Mouse (Mus musculus) adrenal gland, adult (tissue): ENCODE data around the gene Ngfr.
"Not testable (repeated sequence)": the region's sequence is repeated elsewhere in the genome, so short reads cannot be mapped to it uniquely, and the experiment has no call there.

Experiments
- DNase-seq, 2 experiments: peaks; one replicate each; pipeline ENCODE4 v3.0.0; 2022 to 2023; ENCODE audit warnings: low spot score in 1 of 2; ENCODE audit not compliant: inconsistent age in 2 of 2

Ngfr gene

DNA sequence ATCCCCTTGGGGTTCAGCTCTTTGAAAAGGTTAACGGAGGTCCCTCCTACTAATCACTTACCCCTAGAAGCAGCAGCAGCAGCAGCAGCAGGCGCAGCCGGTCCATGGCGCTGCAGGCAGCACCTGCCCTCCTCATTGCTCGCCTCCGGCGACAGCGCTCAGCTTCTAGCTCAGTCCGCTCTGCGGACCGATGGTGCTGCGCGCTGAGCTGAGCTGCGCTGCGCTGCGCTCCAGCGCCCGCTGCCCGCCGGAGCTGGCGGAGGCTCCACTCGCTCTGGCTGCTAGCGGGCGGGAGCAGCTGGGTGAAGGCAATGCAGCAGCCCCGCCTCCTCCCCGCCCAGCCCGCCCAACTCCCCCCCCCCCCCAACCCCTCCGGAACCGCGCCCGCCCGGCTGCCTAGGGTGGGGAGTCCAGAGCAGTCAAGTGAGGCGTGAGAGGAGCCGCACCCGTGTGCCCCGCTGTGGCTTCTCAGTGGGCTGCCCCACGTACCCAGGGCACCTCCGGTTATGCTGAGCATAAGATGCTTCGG is at the start of gene Ngfr:
Gene Ngfr (minus strand): TSS at position 313 of the 529 bp plus-strand sequence.
- DNase-seq: peak; percentile 47 to 56

DNA sequence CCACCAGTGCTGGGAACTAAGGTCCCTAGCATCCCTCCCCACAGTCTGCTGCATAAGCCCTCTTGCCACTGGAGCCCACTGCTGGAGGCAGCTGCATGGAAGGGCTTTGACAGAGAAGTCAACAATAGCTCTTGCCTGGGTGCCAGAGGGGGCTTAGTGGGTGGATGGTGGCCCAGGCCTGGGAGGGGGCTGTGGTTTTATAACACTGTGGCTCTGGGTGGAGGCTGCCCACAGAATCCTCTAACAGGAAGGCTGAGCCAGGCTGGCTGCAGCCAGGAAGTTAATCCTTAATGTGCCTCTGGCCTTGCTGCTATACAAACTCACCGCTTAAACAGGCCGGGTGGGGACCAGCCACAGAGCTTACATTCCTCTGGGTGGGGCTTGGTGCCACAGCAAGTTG is 47.5 kb upstream of the Ngfr start:
- no peak for DNase-seq

GRCm38 (mm10) chr11:95633512-95634000 is 46.0 kb upstream of the Ngfr start:
- no peak for DNase-seq

DNA sequence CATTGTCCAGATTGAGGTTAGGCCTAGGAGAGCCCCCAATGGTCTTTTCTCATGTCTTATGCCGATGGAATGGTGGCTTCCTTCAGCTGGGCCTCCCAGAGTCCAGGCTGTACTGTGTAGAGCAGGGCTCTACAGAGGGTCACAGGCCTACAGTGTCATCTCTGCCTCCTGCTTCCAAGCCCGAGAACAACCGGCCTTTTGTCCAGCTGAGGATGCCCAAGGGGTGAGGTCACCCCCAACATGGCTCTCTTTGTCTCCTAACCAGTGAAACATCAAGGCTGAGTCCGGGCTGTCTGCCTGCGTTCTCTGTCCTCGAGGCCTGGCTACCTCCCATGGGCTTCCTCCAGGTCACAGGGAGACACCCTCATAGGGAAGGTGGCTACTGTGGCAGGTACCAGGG is 44.9 kb upstream of the Ngfr start:
- DNase-seq: no peak

GRCm38 (mm10) chr11:95631301-95631700 is 43.8 kb upstream of the Ngfr start:
- no peak for DNase-seq

DNA sequence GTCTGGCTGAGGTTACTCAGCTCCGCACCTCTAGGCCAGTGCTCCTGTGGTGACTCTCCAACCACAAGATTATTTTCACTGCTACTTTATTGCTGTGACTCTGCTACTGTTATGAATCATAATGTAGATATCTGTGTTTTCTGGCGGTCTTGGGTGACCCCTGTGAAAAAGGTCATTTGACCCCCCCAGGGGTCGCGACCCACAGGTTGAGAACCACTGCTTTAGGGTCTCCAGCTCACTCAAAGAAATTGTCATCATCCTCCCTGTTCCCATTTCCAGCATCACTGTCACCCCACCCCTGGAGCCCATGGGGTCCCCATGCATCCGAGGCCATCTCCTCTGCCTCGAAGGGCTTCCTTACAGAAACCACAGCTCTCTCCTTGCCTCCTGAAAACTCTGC is 43.0 kb upstream of the Ngfr start:
- DNase-seq: no peak

DNA sequence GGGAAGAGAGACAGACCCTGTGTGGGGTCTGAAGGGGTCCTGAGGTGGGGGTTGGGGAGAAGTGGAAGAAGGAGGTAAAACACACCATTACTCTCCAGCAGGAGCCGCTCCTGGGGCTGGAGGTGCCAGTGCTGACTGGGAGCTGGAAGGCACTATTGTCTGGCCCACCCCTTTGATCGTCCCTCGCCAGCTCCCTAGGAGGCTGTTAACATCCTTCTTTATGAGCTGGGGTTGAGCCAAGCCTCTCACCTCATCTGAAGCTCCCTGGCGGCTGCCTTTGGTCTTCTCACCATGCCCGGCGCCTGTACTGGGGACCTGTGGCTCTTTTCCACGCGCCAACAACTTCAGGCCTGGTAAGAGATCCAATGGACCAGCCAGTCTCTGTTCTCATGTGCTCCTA is 34.9 kb upstream of the Ngfr start:
- no peak for DNase-seq

GRCm38 (mm10) chr11:95621541-95622130 is 34.1 kb upstream of the Ngfr start:
- DNase-seq: no peak

- DNase-seq: no peak
Observed at GRCm38 (mm10) chr11:95621010-95621409, 33.5 kb upstream of the Ngfr start.

- DNase-seq: no peak
Observed at GRCm38 (mm10) chr11:95619886-95620444, 32.4 kb upstream of the Ngfr start.

GRCm38 (mm10) chr11:95619081-95619480 is 31.5 kb upstream of the Ngfr start:
- no peak for DNase-seq

DNA sequence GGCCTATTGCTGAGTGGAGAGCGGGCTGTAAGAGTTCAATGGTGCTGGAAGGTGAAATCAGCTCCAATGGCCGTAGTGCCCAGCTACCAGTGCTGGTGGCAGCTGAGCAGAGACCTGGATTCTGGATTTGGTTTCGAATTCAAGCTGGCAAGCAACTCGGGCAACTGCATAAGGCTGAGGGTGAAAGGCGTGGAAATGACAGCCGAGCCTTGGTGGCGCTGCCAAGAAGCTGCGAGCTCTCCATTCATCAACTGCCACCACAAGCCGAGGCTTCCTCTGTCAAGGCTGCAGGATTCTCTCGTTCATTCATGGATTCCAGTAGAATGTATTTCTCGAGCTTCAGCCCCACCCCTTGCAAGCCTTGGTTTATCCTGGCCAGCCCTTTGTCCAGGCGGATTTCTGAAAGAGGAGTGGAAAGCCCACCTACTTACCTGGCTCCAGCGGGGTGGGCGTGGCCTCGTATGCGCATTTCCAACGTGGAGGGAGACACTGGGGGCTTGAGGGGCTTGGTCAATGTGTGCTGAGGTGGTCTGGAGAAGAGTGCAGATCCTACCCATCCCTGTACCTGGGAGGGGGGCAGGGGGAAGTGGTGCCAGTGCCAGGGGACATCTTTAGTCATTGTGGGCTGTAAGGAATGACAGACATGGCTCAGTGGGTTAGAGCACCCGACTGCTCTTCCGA is 30.4 kb upstream of the Ngfr start:
- DNase-seq: peak; percentile 55 to 86

- no peak for DNase-seq
Observed at GRCm38 (mm10) chr11:95614739-95615138, 27.2 kb upstream of the Ngfr start.

GRCm38 (mm10) chr11:95611283-95611682 is 23.7 kb upstream of the Ngfr start:
- DNase-seq: no peak

DNA sequence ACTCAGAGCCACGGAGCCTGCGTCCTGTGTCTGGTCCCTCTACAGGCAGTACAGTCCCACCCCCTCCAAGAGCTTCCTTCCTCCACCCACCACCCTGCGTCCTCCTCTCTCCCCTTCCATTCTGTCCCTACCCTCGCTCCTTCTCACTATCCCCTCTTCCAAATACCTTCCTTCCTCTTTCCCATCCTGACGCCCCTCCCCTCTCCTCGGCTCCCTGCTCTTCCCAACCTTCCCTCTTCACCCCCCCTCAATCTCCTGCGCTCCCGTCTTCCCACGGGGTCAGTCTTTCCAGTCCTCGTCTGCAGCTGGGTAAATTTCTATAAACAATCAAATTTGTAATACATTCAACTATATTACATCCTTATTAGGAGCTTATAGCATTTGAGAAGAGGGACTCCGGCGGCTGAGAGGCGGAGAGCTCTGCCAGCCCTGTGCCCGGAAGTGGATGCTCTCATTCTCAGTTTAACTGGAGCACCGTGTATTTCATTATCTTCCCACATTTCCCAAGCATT is 22.9 kb upstream of the Ngfr start:
- DNase-seq: no peak

- no peak for DNase-seq
Observed at GRCm38 (mm10) chr11:95609924-95610323, 22.4 kb upstream of the Ngfr start.

DNA sequence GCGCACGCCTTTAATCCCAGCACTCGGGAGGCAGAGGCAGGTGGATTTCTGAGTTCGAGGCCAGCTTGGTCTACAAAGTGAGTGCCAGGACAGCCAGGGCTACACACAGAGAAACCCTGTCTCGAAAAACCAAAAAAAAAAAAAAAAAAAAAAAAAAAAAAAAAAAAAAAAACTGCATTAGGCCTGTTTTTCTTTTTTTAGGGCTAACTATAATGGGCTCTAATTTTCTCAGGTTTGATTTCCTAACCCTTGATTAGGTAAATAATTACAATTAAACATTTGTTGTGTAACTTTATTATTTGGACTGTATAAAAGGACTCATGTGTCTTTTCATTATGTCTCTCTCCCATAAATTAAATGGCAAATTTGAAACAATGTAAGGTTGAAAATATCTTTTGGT is 19.8 kb upstream of the Ngfr start:
- DNase-seq: not testable (repeated sequence)

DNA sequence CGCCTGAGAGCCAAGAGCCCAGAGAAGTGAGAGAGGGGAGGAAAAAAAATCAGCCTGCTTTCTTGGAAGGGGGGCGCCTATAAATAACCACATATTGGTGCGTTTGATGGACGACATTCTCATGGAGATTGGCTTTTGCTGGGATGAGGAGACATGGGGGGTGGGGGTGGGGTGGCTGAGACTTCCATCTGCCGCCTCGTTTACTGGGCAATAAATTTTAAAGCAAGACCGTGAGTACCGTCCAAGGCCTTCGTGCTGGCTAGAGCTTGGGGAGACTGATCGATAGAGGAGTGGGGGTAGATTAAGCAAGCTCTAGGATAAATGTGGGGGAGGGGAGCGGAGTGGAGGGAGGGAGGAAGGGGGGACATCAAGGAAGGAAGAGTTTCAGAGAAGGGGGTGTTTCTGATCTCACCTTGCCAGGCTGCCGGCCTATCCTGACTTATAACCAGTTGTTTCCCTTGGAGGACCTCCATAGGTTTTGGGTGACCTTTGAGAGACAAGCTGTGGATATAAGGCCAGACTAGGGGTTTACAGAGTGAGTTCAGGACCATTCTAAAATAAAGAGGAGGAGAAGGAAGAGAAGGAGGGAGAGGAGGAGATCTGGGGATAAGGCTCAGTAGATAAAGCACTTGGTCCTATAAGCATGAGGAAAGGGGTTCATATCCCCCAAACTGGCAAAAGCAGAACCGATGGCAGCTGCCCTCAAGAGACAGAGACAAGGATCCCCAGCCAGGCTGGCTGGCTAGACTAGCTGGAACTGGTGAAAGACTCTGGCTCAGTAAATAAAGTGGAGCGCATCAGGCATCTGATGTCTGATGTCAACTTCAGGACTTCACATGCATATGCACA is 10.9 kb upstream of the Ngfr start:
- no peak for DNase-seq

DNA sequence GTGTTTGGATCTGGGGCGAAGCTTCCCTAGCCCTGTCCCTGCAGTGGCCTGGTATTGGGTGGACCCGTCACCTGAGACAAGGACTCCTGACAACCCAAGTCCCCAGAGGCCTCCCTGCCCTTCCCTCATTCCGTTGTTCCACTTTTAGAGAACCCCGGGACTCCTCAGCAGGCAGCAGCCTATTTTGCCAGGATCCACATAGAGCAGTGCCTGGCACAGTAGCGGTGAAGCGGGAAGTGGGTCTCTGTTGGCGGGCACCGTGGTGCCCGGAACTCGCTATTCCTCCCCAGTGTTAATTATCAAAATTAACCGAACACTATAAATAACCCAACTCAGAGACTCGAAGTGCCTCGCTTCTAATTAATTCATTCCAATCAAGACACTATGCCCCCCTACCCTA is 10.2 kb upstream of the Ngfr start:
- DNase-seq: no peak

DNA sequence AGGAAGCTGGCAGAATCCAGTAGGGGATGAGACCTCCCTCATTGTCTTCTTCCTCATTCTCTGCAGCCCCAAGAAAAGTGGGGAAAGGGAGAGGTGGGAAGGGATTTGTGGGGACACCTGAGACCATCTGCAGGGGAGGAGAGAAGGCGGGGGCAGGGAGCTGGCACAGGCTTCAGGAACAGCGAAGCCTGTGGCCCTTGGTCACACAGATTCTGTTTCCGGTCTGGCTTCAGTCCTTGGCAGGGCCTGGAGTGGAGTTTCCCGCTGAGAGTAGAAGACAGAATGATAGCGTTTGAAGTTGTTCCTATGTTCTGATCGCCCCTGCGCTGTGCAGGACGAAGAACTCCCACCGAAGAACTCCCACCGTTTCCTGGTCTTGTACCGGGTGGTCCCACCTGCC is 9.2 kb upstream of the Ngfr start:
- no peak for DNase-seq

DNA sequence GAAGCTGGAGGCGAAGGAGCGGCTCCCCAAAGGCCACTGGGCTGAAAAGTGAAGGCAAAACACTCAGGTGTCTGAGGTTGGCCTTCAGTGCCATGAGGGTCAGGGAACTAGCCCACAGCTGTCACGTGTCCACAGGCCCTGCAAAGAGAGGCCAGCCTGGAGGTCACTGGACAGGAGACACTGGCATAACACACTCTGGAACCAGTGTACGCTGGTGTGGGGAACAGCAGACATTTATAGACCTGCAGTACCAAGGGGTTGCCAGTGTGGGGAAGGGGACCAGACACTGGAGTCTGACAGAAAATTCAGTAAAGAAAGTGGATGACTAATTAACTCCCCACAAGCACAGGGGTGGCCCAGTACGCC is 8.6 kb upstream of the Ngfr start:
- no peak for DNase-seq
